In genomic region chr4:132747664-132748259, GRCm38 (mm10) we compare ENCODE assay signal across 10 mouse cellular contexts. TPM values are rescaled to one million over a fixed set of nuclear protein-coding genes. Genes with fewer than 3 reads are reported as not detected.
DNase-seq lines count a peak whose midpoint lies in the region.
"Had no signal": no experiment of that assay in that cellular context is flagged by ENCODE, and none has a peak within 500 bp of the region (broad histone marks: within the 10 kb centered on the region; RNA-seq: fewer than 3 reads in every experiment).

No protein-coding gene starts in this region.

- peak overlapping the region; percentile 25; the same call in 1 of the 2 replicates for H3K27ac ChIP-seq in heart, embryonic 10.5 days
- H3K27ac ChIP-seq: midbrain, embryonic 12.5 days had no signal

- no peaks in the 10 kb centered on the region for H3K9me3 ChIP-seq in heart, embryonic 10.5 days
- H3K9me3 ChIP-seq in megakaryocyte, embryonic 14.5 days = no peaks in the 10 kb centered on the region
- H3K9me3 ChIP-seq: midbrain, embryonic 12.5 days had no signal

- 44% methylated on average over 9 of the region's 9 CpGs for WGBS in heart, embryonic 10.5 days

- no peak overlapping the region for H3K4me3 ChIP-seq in heart, embryonic 10.5 days
- H3K4me3 ChIP-seq in megakaryocyte, embryonic 14.5 days (replicated peaks) = peak overlapping the region; percentile 86
- H3K4me3 ChIP-seq: midbrain, embryonic 12.5 days had no signal

- peak; percentile 24 for DNase-seq in layer of hippocampus, adult 11-12 months (ENCODE audit: low spot score)
- DNase-seq in layer of hippocampus, adult 9-10 months (ENCODE audit: low spot score) = no peak
- no peak for DNase-seq in heart, embryonic 10.5 days (ENCODE audit: low spot score)
- DNase-seq in kidney, postnatal 14 days = peak; percentile 55
- DNase-seq in left cerebral cortex, postnatal 14 days (ENCODE audit: low spot score in 2 of 2) = no peak
- no peak for DNase-seq in layer of hippocampus, postnatal 36 days
- no peak for DNase-seq in cerebellum, postnatal 36 days

- no peaks in the 10 kb centered on the region for H3K27me3 ChIP-seq in heart, embryonic 10.5 days (ENCODE audit: insufficient read depth, poor library complexity, severe bottlenecking)
- H3K27me3 ChIP-seq in megakaryocyte, embryonic 14.5 days (replicated peaks) = peaks cover 2% of the 10 kb centered on the region
- H3K27me3 ChIP-seq: midbrain, embryonic 12.5 days; Patski had no signal

- intact Hi-C loops in left cerebral cortex, postnatal 14 days (cut with DNase I) = no loop called here

- no peaks in the 10 kb centered on the region for H3K36me3 ChIP-seq in heart, embryonic 10.5 days
- no peaks in the 10 kb centered on the region for H3K36me3 ChIP-seq in megakaryocyte, embryonic 14.5 days (replicated peaks; ENCODE audit: low read length)
- H3K36me3 ChIP-seq: midbrain, embryonic 12.5 days had no signal

- peaks cover 20% of the 10 kb centered on the region for H3K4me1 ChIP-seq in heart, embryonic 10.5 days
- H3K4me1 ChIP-seq in megakaryocyte, embryonic 14.5 days = peaks cover 47% of the 10 kb centered on the region
- H3K4me1 ChIP-seq: midbrain, embryonic 12.5 days had no signal

RNA-seq across cellular contexts. Expression of gene Smpdl3b, which starts 9.3 kb away (rescaled TPM):
- polyA plus RNA-seq in heart, embryonic 10.5 days (2016; fragmentation: Nextera tagmentation; extraction: Ambion mirVana) = 6.2 and 7.3 TPM in 2 replicates
- 0.38 TPM in 1 of 2 replicates, not detected in the other for polyA plus RNA-seq in megakaryocyte, embryonic 14.5 days (2012; ENCODE audit: insufficient read depth, low replicate concordance)
- 1 to 10 TPM; 2.2 to 2.9 TPM for total RNA-seq in left cerebral cortex, postnatal 14 days (2021)
- 1 to 10 TPM; 3.1 to 3.6 TPM for total RNA-seq in layer of hippocampus, postnatal 36 days (2021)

RNA-seq across cellular contexts. Expression of gene Xkr8, which starts 15.4 kb away (rescaled TPM):
- 4.8 and 5.4 TPM in 2 replicates for polyA plus RNA-seq in heart, embryonic 10.5 days (2016; fragmentation: Nextera tagmentation; extraction: Ambion mirVana)
- polyA plus RNA-seq in megakaryocyte, embryonic 14.5 days (2012; ENCODE audit: insufficient read depth, low replicate concordance) = 0.26 TPM in 1 of 2 replicates, not detected in the other
- total RNA-seq in left cerebral cortex, postnatal 14 days (2021) = 1 to 10 TPM; 1.9 to 3.8 TPM
- 1 to 10 TPM; 2.3 to 5.5 TPM for total RNA-seq in layer of hippocampus, postnatal 36 days (2021)

RNA-seq across cellular contexts. Expression of gene Rpa2, which starts 20.4 kb away (rescaled TPM):
- 107 and 131 TPM in 2 replicates for polyA plus RNA-seq in heart, embryonic 10.5 days (2016; fragmentation: Nextera tagmentation; extraction: Ambion mirVana)
- polyA plus RNA-seq in megakaryocyte, embryonic 14.5 days (2012; ENCODE audit: insufficient read depth, low replicate concordance) = 15.4 and 20.1 TPM in 2 replicates
- 10 to 100 TPM; 12.1 to 13.3 TPM for total RNA-seq in left cerebral cortex, postnatal 14 days (2021)
- 10 to 100 TPM; 12.8 to 13.5 TPM for total RNA-seq in layer of hippocampus, postnatal 36 days (2021)

RNA-seq across cellular contexts. Expression of gene Themis2, which starts 48.4 kb away (rescaled TPM):
- polyA plus RNA-seq in heart, embryonic 10.5 days (2016; fragmentation: Nextera tagmentation; extraction: Ambion mirVana) = 0.27 and 0.40 TPM in 2 replicates
- polyA plus RNA-seq in megakaryocyte, embryonic 14.5 days (2012; ENCODE audit: insufficient read depth, low replicate concordance) = 0.53 and 20.4 TPM in 2 replicates
- total RNA-seq in left cerebral cortex, postnatal 14 days (2021) = under 1 TPM; 0.90 to 0.97 TPM
- under 1 TPM; 0.66 to 0.82 TPM for total RNA-seq in layer of hippocampus, postnatal 36 days (2021)
- polyA plus RNA-seq: Patski had no signal

Comparison
In these comparisons a context has a peak if more than half of its experiments do, and no peak if none do; other contexts are left out.
1. DNase-seq: peak in layer of hippocampus, adult 11-12 months (single experiment) and kidney, postnatal 14 days (single experiment); none in layer of hippocampus, adult 9-10 months (single experiment), heart, embryonic 10.5 days (single experiment), left cerebral cortex, postnatal 14 days (0 of 2), layer of hippocampus, postnatal 36 days (0 of 2) and cerebellum, postnatal 36 days (0 of 2).